Mouse (Mus musculus): Measurements from ENCODE around the gene Kiz. TPM values are rescaled to one million over a fixed set of nuclear protein-coding genes. Genes with fewer than 3 reads are reported as not detected.

Kiz gene
- total RNA-seq, 2 experiments from 2014 or later, result 54.5 to 64.3 TPM

Other genes starting within 250 kb of the Kiz start
- gene Xrn2, start 157.1 kb downstream of the Kiz start, total RNA-seq (2021), result 10 to 100 TPM; 23.6 to 28.0 TPM
- not detected for gene Nkx2-4, start 229.6 kb downstream of the Kiz start, total RNA-seq (2021)